Mouse (Mus musculus) layer of hippocampus, adult 18-20 months (tissue): ENCODE results near the gene Mdga1. TPM values are rescaled to one million over a fixed set of nuclear protein-coding genes. Genes with fewer than 3 reads are reported as not detected.
A peak's percentile ranks its signal among the peaks of the same experiment; 100 is the strongest.

Experiments
- DNase-seq, 2 experiments: peaks; one replicate each; pipeline ENCODE4 v3.0.0; 2022; ENCODE audit warnings: low spot score in 2 of 2
- long read RNA-seq: library from polyadenylated mRNA; stranded (forward); transcript quantifications from one replicate; pipeline ENCODE4 v2.0.0, GENCODE M21; 2021
- total RNA-seq, 2 experiments: library from RNA; stranded (reverse); gene quantifications; 2 replicates each; pipeline ENCODE4 v1.2.3; 2021

Mdga1 gene
- total RNA-seq = 10 to 100 TPM; 53.8 to 63.8 TPM
- long read RNA-seq, full-length matches to known transcripts = 16 of 58 reads
- long read RNA-seq, partial matches to known transcripts = 28 of 58 reads
- long read RNA-seq, other reads (novel, unspliced or antisense) = 14 of 58 reads

GRCm38 (mm10) chr17:29970037-29970555 is at the start of gene Mdga1:
Mdga1 (minus strand) TSS chr17:29970087.
- DNase-seq = no peak

DNA sequence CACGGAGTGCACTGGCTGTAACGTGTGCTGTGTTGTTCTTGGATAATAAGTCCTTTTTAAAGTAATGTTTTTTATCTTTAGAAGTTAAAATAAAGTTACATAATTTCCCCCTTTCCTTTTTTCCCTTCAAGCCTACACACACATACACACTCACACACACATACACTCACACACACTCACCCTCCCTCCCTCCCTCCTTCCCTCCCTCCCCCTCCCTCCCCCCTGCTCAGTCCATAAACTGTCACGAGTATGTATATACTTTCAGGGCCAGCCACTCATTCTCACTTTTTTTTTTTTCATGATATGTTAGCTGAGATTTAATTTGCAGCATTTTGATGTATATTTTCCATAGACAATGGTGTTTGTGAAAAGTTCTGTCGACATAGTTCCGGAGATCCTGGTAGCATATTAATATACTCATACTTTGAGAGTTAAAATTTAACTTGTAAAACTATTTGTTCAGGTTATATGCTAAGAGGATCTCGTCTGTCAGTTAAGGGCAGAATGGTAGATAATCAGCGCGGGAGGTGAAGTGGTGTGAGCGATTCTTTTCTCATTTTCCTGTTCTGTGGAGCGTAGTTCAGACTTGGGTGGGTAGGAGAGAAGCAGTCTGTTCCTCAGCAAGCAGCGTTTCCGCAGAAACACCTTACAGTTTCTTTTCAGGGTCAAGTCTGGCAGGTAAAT is 49.2 kb upstream of the Mdga1 start:
- DNase-seq = no peak

DNA sequence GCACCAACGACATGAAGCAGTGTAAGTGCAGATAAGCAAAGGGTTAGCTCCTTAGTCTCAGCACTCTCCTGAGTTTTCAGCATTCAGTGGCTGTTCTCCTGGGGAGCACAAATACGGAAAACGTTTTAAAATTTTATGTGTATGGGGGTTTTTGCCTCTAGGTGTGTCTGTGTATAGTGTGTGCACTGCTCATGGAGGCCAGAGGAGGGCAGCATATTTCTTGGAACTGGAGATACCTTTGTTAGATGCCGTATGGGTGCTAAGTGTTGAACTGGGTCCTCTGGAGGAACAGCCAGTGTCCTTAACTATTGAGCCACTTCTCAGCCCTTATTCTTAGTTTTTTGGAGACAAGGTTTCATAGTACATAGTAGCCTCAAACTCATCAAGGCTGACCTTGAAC is 44.8 kb upstream of the Mdga1 start:
- DNase-seq = no peak

DNA sequence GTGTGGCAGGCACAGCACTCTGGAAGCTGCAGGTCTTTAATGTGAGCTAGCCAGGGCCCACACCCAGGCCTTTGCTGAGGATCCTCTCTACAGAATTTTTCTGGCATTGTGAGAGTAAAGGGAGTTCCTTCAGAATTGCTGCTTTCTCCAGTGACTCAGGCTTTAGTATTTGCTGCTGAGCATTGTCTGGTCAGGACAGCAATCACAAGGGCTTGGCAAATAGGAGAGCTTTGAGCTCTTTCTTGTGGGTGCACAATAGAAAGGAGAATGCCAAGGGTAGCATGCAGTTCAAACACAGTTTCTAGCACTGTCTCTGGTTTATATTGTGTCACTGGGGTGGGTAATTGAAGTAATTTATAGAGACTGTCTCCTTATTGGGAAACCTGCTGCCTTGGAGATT is 38.5 kb upstream of the Mdga1 start:
- no peak for DNase-seq

DNA sequence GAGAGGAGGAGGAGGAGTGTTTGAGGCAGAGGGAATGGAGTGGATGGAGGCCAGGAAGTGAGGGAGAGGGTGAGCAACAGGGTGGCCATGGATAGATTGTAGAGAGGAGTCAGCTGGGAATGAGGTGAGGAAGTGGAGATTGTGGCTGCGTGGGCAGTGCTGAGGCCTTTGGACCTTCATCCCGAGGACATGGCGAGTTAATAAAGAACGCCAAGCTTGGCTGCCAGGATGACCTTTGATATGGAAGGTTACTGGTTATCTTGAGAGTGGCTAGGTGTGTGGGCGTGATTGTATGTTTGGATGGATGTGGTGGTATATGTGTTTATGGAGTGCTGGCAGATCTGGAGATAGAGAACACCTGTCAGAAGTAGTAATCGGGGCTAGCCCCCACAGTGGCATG is 38.0 kb upstream of the Mdga1 start:
- no peak for DNase-seq

- no peak for DNase-seq
Measured at GRCm38 (mm10) chr17:30006877-30007276, 37.0 kb upstream of the Mdga1 start.

GRCm38 (mm10) chr17:30005451-30005941 is 35.6 kb upstream of the Mdga1 start:
- no peak for DNase-seq

DNA sequence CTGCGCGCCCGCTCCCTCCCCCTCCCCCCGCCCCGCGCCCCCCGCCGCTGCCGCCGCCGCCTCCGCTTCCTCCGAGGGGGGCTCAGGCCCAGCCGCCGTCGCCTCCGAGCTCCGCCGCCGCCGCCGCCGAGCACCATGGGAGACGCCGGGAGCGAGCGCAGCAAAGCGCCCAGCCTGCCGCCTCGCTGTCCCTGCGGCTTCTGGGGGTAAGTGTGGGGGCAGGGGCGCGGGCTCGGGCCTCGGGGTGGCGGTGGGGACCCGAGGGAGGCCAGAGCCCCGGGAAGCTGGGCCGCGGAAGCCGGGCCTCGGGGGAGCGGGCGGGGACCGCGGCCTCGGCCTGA is 35.2 kb upstream of the Mdga1 start:
- no peak for DNase-seq

DNA sequence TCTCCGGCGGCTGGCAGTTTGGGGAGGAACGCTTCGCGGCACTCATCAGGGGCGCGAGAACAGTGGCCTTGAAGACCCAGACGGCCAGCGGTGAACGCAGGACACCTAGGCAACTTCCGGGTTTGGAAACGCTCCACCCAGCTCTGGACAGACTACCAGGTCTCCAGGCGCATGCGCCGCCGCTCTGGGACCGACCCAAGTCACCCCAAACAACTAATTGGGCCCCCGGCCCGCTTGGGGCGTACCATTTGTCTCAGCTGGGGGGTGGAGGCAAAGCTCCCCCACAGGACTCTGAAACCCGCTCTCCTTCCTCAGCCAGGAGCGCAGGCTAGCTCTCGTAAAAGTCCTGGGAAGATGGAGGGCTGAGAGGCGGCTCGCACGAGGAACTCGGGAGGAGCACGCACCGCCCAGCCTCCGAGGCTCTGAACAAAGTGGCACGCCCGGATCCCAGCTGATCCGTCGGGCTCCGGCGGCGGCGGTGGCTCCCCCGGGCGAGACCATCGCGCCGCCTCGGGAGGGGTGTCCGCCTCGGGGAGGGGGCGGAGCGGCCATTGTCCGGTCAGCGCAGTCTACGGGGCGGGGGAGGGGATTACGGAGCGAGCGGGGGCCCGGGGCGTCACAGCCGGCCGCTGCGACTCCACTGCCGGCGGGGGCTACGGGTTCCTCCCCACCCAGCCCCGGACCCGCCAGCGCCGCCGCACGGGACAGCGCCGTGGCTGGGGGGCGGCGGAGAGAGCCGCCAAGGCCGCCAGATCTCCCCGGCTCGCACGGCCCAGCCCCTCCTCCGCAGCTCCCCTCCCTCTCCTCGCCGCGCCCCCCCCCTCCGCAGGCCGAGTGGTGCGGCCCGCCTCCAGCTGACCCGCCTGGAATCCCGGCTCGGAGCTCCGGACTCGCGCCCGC is 34.6 kb upstream of the Mdga1 start, which contains the start of gene Zfand3:
Gene Zfand3 (plus strand): TSS at position 531 of the 900 bp plus-strand sequence.
- DNase-seq = peak; percentile 83 to 95

- DNase-seq = no peak
Measured at GRCm38 (mm10) chr17:29998566-29999295, 28.8 kb upstream of the Mdga1 start.

GRCm38 (mm10) chr17:29997726-29998125 is 27.8 kb upstream of the Mdga1 start:
- no peak for DNase-seq

DNA sequence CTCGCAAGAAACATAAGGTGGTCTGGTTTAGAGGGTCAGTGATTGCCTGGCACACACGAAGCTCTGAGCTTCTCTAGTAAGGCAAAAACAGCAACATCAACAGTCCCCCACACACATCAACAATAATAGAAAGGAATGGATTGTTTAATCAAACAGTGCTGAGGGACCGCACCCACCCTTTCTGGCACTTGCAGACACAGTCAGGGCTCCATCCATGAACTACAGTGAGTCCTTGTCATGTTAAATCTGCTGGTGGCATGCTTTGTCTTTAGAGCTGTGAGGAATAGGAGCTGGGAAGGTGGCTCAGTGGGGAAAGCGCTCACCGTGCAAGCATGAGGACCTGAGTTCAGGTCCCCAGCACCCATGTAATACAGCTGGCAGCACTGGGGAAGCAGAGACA is 26.1 kb upstream of the Mdga1 start:
- no peak for DNase-seq

DNA sequence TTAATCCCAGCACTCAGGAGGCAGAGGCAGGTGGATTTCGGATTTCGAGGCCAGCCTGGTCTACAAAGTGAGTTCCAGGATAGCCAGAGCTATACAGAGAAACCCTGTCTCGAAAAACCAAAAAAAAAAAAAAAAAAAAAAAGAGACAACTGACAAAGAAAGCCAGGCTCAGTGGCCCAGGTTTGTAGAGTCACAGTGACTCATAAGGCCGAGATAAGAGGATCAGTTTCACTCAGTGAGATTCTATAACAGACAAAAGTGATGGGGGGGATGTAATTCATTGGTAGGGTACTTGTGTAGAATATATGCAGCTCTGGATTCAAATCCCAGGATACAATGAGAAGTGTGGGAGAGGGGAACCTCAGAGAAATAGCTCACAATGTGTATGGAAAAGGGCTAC is 24.6 kb upstream of the Mdga1 start:
- DNase-seq = no peak

GRCm38 (mm10) chr17:29994011-29994410 is 24.1 kb upstream of the Mdga1 start:
- no peak for DNase-seq

DNA sequence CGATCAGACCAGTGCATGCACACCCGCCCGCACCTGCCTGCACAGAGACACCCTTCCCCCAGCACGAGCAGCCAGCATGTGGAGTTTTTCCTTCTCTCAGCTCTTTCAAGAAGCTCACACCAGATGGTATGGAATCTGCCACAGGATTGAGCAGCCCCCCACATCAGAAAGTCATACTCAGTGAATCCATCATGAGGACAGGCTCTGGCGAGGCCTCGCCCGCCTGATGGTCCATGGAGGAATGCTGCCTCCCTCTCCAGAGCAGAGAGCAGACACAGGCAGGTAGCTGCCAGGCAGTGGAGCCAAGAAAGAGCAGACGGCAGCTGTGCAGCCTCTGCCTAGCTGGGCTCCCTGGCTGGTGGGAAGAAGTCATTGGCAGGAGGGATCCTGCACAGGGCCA is 23.6 kb upstream of the Mdga1 start:
- DNase-seq = peak; percentile 59 to 68

- no peak for DNase-seq
Measured at GRCm38 (mm10) chr17:29990845-29991244, 21.0 kb upstream of the Mdga1 start.

DNA sequence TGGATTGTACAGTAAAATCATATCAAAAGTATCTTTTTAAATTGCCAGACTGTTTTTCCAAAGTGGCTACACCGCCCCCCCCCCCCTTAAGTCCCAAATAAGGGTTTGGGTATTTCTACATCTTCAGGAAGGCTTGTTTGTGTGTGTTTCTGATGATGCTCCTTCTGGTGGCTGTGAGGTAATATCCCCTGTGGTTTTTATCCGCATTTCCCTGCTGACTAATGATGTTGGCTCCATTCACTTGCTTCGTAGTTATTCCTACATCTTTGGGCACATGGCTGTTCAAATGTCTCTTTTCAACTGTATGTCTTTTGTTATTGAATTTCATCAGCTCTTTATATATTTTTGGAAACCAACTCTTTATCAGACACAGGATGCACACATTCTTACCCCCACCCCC is 20.2 kb upstream of the Mdga1 start:
- DNase-seq = no peak

- DNase-seq = no peak
Measured at GRCm38 (mm10) chr17:29989653-29990052, 19.8 kb upstream of the Mdga1 start.

DNA sequence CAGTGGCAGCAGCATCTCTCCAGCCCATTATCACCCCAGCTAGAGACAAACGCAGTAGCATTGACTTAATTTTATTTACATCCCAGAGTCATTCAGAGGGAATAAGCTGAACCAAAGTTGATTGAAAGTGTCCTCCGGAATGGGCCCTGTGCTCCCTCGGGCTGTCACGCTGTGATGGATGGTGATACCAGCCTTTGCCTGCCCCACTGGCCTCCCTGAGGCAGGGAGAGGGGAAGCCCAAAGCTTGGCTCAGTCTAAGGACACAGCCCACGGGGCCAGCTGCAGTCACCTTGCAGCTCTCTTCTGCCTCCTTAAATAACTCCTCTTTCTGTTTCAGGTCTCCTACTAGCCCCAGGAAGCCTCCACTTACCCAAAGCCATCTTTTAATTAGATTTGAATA is 18.3 kb upstream of the Mdga1 start:
- no peak for DNase-seq

DNA sequence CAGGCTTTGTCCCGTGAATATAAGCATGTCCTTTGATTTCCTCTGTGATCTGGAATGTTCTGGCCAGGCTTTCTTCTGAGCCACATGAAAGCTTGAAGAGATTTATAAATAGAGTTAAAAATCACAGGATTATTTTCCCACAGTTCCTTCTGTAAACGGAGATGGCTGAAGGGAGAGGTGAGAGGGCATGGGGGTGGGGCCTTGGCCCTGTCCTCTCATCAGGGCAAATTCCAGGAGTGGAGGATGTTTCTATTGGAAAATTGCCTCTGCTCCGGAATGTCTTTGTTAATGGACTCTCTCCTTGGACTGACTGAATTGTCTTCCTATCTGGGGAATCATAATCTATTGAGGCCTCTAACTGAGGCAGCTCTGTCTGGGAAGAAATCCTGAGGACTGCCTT is 15.6 kb upstream of the Mdga1 start:
- no peak for DNase-seq

GRCm38 (mm10) chr17:29984931-29985330 is 15.0 kb upstream of the Mdga1 start:
- peak; percentile 54 to 78 for DNase-seq
